Mouse (Mus musculus) G1E (cell line): Measurements from ENCODE around the gene Hsp90ab1.

Source experiments
- CTCF ChIP-seq: IDR thresholded peaks from 2 replicates; pipeline ENCODE4 v1.5.1; 2012; ENCODE audit warnings: low read depth, low read length, inconsistent platforms, mixed read lengths
- GATA1 ChIP-seq: IDR thresholded peaks from 2 replicates; pipeline ENCODE4 v1.6.1; 2012; ENCODE audit warnings: borderline replicate concordance, low read length, inconsistent platforms, mixed read lengths
- GATA2 ChIP-seq: IDR thresholded peaks from 2 replicates; pipeline ENCODE4 v1.6.1; 2012; ENCODE audit warnings: low read depth, low read length, inconsistent platforms, borderline replicate concordance
- POLR2AphosphoS5 ChIP-seq: IDR thresholded peaks from 2 replicates; pipeline ENCODE4 v1.6.1; 2012; ENCODE audit warnings: low read depth, low read length, inconsistent platforms; ENCODE audit not compliant: insufficient replicate concordance
- TAL1 ChIP-seq: conservative IDR thresholded peaks from 2 replicates; pipeline ENCODE4 v1.6.1; 2012; ENCODE audit warnings: low read depth, low read length, inconsistent platforms, mixed read lengths

DNA sequence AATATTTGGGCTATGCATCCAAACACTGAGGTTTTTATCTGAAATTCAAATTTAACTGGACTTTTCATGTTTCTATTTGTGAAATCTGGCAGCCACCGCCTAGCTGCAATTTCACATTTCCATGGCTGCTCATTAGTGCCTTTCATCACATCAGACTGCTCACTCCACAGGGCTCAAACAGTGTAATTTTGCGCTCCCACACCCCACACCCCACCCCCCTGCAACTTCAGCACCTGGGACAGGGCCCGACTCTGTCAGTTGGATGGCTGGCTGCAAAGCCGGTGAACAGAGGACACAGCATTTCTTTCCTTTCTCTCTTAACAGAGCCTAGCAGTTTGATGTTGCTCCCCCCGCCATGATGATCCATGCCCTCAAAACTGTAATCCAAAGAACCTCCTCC is 36.8 kb downstream of the Hsp90ab1 start:
- TF ChIP-seq TAL1 (no peak), GATA2 (no peak), GATA1 (no peak), CTCF (no peak), POLR2AphosphoS5 (no peak)
